Mouse (Mus musculus): ENCODE results near the gene Cfap298. TPM values are rescaled to one million over a fixed set of nuclear protein-coding genes. Genes with fewer than 3 reads are reported as not detected.

Cfap298 gene
- not detected in 2 replicates for polyA plus RNA-seq (2012; ENCODE audit: insufficient read depth, insufficient read length, low replicate concordance, missing spikeins)

DNA sequence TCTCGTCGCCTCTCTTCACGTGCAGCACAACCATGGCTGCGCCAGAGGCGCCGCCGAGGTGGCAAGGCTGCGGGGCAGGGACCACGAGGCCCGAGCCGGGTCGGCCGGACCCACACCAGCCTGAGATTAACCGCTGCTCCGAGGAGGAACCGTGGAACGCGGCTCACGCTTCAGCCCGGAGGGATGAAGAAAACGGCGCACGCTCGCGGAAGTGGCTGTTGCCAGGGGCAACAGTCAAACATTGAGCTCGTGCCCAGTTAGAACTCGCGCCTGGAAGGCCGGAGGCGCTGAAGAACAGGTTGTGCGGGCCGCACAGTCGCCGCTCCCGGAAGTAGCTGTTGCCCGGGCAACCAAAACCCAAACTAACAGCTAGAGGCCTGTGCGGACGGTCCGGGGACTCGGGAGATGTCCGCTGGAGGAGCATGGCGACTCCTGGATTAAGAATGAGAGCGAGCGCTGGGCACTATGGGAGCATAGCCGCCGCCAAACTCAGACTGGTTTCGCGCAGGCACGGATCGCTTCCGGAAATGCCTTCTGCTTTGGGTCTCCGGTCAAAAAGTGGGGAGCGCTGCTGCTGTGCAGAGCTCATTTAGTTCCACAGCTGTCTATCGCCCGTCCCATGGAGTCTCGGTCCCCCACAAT, at the start of gene Cfap298:
Gene Cfap298 (minus strand): TSS at position 428 of the 642 bp plus-strand sequence.
- Histone ChIP-seq H3K4me1 (ENCODE audit: control insufficient read depth, insufficient read depth, low read length) (peaks cover 7% of the 10 kb centered on the region), H3K27ac (ENCODE audit: insufficient read depth, low read depth, low read length) (peak within 1 kb of the TSS; percentile 19), H3K4me3 (ENCODE audit: insufficient read depth, low read depth, low read length) (peak within 1 kb of the TSS; percentile 89)
- TF ChIP-seq POLR2A (IDR thresholded peaks at IDR 0.05; ENCODE audit: insufficient read depth, low read depth, low read length) (peak; percentile 33; the same call in 1 of the 2 replicates), CTCF (IDR thresholded peaks at IDR 0.05; ENCODE audit: insufficient read depth, low read depth, low read length) (no peak)
- WGBS: under 1% methylated on average over 56 of the region's 56 CpGs

DNA sequence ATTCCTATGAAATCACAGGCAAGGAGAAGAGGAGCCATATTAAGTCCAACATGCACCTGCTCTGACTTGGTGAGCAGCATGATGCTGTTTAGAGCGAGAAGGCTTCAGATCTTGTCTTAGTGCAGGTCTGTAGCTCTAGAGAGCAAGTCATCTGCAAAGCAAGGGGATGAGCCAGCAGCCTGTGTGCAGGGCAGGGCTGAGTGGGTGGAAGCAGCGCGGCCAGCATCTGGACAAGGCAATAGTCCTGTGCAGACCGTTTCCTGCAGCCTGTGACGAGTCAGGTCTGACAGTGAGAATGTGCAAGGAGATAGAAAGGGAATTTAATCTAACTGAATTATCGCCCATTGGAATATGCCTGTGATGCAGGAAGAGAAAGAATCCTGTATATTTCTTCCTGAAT, 36.1 kb upstream of the Cfap298 start:
- Histone ChIP-seq H3K4me1 (ENCODE audit: control insufficient read depth, insufficient read depth, low read length) (peaks cover 2% of the 10 kb centered on the region; the same call in 1 of the 2 replicates), H3K27ac (ENCODE audit: insufficient read depth, low read depth, low read length) (no peak overlapping the region), H3K4me3 (ENCODE audit: insufficient read depth, low read depth, low read length) (no peak overlapping the region)
- no peak for TF ChIP-seq POLR2A (IDR thresholded peaks at IDR 0.05; ENCODE audit: insufficient read depth, low read depth, low read length)
- no peak for TF ChIP-seq CTCF (IDR thresholded peaks at IDR 0.05; ENCODE audit: insufficient read depth, low read depth, low read length)
- 85% methylated on average over 6 of the region's 6 CpGs for WGBS

DNA sequence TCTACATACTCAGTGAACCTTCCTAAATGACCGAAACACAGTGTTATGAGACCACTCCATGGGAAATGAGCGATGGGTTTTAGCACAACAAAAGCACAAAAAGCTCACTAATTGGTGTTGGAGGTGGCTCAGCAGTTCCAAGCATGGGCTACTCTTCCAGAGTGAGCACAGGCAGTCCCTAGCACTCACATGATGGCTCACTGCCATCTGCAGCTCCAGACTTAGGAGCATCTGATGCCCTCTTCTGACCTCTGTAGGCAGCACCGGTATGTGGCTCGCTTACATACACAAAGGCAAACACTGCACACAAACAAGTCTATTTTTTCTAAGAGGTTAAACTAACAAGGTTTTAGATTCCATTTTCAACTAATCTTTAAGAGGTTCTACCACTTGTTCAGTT, 31.3 kb upstream of the Cfap298 start:
- Histone ChIP-seq H3K4me1 (ENCODE audit: control insufficient read depth, insufficient read depth, low read length) (peaks cover 2% of the 10 kb centered on the region; the same call in 1 of the 2 replicates), H3K27ac (ENCODE audit: insufficient read depth, low read depth, low read length) (no peak overlapping the region), H3K4me3 (ENCODE audit: insufficient read depth, low read depth, low read length) (no peak overlapping the region)
- TF ChIP-seq POLR2A (IDR thresholded peaks at IDR 0.05; ENCODE audit: insufficient read depth, low read depth, low read length): no peak
- no peak for TF ChIP-seq CTCF (IDR thresholded peaks at IDR 0.05; ENCODE audit: insufficient read depth, low read depth, low read length)
- WGBS: 60% methylated on average over 4 of the region's 4 CpGs

DNA sequence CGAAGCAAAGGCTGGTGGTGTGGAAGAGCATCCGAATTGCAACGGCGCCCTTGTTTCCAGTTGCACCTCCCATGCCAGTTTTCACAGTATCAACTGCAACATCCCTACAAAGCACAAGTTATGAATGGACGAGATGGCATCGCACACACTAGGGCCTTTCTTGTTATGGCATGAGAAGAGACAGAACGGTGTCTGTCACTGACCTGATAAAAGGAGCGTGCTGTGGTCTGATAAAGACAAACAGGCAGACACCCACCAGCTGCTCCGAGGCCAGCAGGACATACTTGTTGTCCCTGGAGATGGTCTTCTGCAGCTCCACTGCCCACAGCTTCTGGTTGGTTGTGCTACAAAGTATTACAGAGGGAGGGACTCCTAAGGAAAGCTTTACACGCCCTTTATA, 29.4 kb upstream of the Cfap298 start:
- Histone ChIP-seq H3K4me3 (ENCODE audit: insufficient read depth, low read depth, low read length) (no peak overlapping the region), H3K27ac (ENCODE audit: insufficient read depth, low read depth, low read length) (no peak overlapping the region), H3K4me1 (ENCODE audit: control insufficient read depth, insufficient read depth, low read length) (peaks cover 2% of the 10 kb centered on the region; the same call in 1 of the 2 replicates)
- 94% methylated on average over 10 of the region's 10 CpGs for WGBS
- TF ChIP-seq POLR2A (IDR thresholded peaks at IDR 0.05; ENCODE audit: insufficient read depth, low read depth, low read length) (no peak), CTCF (IDR thresholded peaks at IDR 0.05; ENCODE audit: insufficient read depth, low read depth, low read length) (no peak)

DNA sequence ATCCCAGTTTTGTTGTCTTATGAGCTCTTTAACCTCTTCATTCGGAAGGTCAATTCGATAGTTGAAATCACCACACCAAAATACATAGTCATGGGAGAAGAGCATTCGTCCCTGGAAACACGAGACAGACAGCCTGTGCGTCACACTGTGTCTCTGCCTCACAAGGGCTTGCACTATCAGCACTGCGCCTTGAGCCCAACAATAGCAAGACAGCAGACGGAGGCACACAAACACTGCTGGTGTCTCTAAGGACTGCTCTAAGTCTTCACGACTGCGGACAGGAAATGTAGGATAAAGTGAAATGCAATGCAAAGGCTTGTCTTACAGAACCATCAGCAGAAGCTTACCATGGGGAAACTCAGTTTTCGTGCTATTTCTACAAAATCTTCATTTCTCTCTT, 29.0 kb upstream of the Cfap298 start:
- H3K27ac ChIP-seq (ENCODE audit: insufficient read depth, low read depth, low read length): no peak overlapping the region
- TF ChIP-seq POLR2A (IDR thresholded peaks at IDR 0.05; ENCODE audit: insufficient read depth, low read depth, low read length) (no peak), CTCF (IDR thresholded peaks at IDR 0.05; ENCODE audit: insufficient read depth, low read depth, low read length) (no peak)
- 89% methylated on average over 10 of the region's 10 CpGs for WGBS
- no peak overlapping the region for H3K4me3 ChIP-seq (ENCODE audit: insufficient read depth, low read depth, low read length)
- peaks cover 2% of the 10 kb centered on the region; the same call in 1 of the 2 replicates for H3K4me1 ChIP-seq (ENCODE audit: control insufficient read depth, insufficient read depth, low read length)

DNA sequence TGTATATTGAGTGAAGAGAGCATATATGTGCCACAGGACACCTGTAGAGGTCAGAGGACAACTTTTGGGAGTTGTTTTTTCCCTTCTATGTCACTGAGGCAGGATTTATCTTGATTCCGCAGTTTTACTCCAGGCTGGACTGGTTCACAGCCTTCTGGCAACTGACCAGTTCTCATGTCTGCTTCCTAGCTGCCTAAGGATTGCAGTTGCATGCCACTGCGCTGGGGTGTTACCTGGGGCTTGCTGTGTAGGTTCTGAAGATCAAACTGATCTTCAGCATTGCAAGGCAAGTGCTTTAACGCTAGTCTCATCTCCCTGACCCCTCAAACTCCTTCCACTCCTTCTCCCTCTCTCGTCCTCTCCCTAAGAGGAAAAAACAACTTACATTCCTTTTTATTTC, 28.3 kb upstream of the Cfap298 start:
- no peak overlapping the region for H3K4me3 ChIP-seq (ENCODE audit: insufficient read depth, low read depth, low read length)
- TF ChIP-seq CTCF (IDR thresholded peaks at IDR 0.05; ENCODE audit: insufficient read depth, low read depth, low read length): no peak
- TF ChIP-seq POLR2A (IDR thresholded peaks at IDR 0.05; ENCODE audit: insufficient read depth, low read depth, low read length): no peak
- H3K27ac ChIP-seq (ENCODE audit: insufficient read depth, low read depth, low read length): no peak overlapping the region
- WGBS: 91% methylated on average over 4 of the region's 4 CpGs
- H3K4me1 ChIP-seq (ENCODE audit: control insufficient read depth, insufficient read depth, low read length): peaks cover 2% of the 10 kb centered on the region; the same call in 1 of the 2 replicates

DNA sequence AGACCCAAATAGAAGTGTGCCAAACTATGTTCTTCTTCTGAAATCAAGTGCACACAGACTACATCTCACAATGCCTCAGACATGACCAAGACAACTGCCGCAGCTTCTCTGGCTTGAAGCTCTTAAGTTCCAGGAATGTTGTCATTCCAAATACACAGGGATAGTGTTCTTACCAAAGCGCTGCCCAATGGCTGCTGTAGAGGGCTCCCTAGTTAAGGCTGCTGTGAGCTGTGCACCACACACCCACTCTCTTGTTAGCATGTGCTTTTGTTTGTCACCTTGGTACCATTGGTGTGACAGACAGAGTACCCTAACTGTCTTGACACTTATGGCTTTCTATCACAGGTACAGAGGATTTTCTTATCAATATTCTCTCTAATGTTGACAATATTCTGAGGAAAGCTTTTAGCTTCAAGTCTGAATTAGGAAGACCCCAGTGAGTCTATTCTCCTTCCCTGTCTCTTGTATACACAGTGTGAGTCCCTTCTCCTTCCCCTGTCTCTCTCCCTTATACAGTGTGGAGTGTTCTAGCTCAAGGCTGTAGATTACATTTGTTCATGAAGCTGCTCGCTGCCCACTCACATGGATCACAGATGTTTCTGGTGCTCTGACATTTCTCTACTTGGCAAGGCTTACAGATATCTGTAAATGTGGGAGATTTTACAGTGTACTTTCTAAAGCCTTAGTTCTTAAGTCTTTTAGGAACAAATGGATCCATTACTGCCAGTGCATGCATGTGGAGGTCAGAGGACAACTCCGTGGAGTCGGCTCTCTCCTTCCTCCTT, 23.6 kb upstream of the Cfap298 start:
- WGBS: 70% methylated on average over 5 of the region's 5 CpGs
- TF ChIP-seq POLR2A (IDR thresholded peaks at IDR 0.05; ENCODE audit: insufficient read depth, low read depth, low read length) (no peak), CTCF (IDR thresholded peaks at IDR 0.05; ENCODE audit: insufficient read depth, low read depth, low read length) (no peak)
- H3K4me3 ChIP-seq (ENCODE audit: insufficient read depth, low read depth, low read length): no peak overlapping the region
- no peaks in the 10 kb centered on the region for H3K4me1 ChIP-seq (ENCODE audit: control insufficient read depth, insufficient read depth, low read length)
- H3K27ac ChIP-seq (ENCODE audit: insufficient read depth, low read depth, low read length): no peak overlapping the region

DNA sequence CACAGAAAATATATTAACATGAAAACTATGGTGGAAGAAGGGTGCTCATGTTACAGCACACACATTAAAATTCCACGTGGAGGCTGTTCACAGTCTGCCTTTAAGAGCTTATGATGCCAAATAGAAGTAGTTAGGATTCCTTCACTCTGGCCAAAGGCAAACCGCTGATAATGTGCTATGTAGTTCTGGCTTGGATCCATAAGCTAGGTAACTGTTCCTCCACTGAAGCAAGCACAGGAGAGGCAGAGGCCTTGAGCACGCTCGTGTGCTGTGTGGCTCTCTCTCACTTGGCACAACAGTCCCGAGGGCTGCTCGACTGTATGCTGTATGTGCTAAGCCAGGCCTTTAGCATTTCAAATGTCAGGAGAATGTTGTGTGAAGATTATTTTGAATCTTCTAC, 20.6 kb upstream of the Cfap298 start:
- 67% methylated on average over 6 of the region's 6 CpGs for WGBS
- H3K4me1 ChIP-seq (ENCODE audit: control insufficient read depth, insufficient read depth, low read length): no peaks in the 10 kb centered on the region
- no peak for TF ChIP-seq POLR2A (IDR thresholded peaks at IDR 0.05; ENCODE audit: insufficient read depth, low read depth, low read length)
- TF ChIP-seq CTCF (IDR thresholded peaks at IDR 0.05; ENCODE audit: insufficient read depth, low read depth, low read length): no peak
- no peak overlapping the region for H3K27ac ChIP-seq (ENCODE audit: insufficient read depth, low read depth, low read length)
- H3K4me3 ChIP-seq (ENCODE audit: insufficient read depth, low read depth, low read length): no peak overlapping the region

DNA sequence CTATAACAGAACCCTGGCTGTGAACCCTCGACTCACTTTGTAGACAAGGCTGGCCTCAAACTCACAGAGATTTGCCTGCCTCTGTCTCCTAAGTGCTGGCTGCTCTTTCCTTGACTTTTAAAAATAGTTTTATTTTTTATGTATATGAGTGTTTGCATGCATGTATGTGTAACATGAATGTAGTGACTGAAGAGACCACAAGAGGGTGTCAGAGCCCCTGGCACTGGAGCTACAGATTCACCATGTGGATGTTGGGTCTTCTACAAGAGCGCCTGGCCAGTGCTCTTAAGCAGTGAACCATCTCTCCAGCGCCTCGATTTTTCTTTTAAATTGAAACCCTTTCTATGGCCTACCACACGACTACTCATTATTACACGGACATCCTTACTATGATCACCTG, 18.9 kb upstream of the Cfap298 start:
- 96% methylated on average over 6 of the region's 6 CpGs for WGBS
- no peak overlapping the region for H3K4me3 ChIP-seq (ENCODE audit: insufficient read depth, low read depth, low read length)
- H3K4me1 ChIP-seq (ENCODE audit: control insufficient read depth, insufficient read depth, low read length): no peaks in the 10 kb centered on the region
- no peak overlapping the region for H3K27ac ChIP-seq (ENCODE audit: insufficient read depth, low read depth, low read length)
- no peak for TF ChIP-seq CTCF (IDR thresholded peaks at IDR 0.05; ENCODE audit: insufficient read depth, low read depth, low read length)
- TF ChIP-seq POLR2A (IDR thresholded peaks at IDR 0.05; ENCODE audit: insufficient read depth, low read depth, low read length): no peak

Data from olfactory bulb, adult 2 months (tissue).